Mouse (Mus musculus) C2C12 (cell line): Measurements from ENCODE around the gene Dsn1.

Source experiments
- CEBPB ChIP-seq: IDR thresholded peaks from one replicate; pipeline ENCODE4 v1.6.1; 2011; ENCODE audit warnings: low read depth, mild to moderate bottlenecking, control low read depth, moderate library complexity
- CTCF ChIP-seq: IDR thresholded peaks from one replicate; pipeline ENCODE4 v1.5.1; 2011; ENCODE audit not compliant: control insufficient read depth, insufficient read depth, insufficient read length
- FOSL1 ChIP-seq: IDR thresholded peaks from one replicate; pipeline ENCODE4 v1.8.0; 2011; ENCODE audit warnings: mild to moderate bottlenecking, low read length; ENCODE audit not compliant: poor library complexity, insufficient read depth, severe bottlenecking
- MAX ChIP-seq: IDR thresholded peaks from one replicate; pipeline ENCODE4 v1.6.1; 2011; ENCODE audit warnings: mild to moderate bottlenecking, control low read depth
- MYOD1 ChIP-seq: IDR thresholded peaks from one replicate; pipeline ENCODE4 v1.6.1; 2011; ENCODE audit warnings: low read depth; ENCODE audit not compliant: control insufficient read depth, insufficient read length
- MYOG ChIP-seq: IDR thresholded peaks from one replicate; pipeline ENCODE4 v1.6.1; 2011; ENCODE audit not compliant: control insufficient read depth, insufficient read length; ENCODE audit errors: extremely low read depth
- USF1 ChIP-seq: IDR thresholded peaks from one replicate; pipeline ENCODE4 v1.6.1; 2011; ENCODE audit warnings: low read depth, mild to moderate bottlenecking, control low read depth, moderate library complexity

- TF ChIP-seq CTCF (no peak), USF1 (no peak), MAX (no peak), MYOD1 (no peak), CEBPB (no peak), FOSL1 (no peak), MYOG (no peak)
These were observed 42.9 kb upstream of the Dsn1 start for GRCm38 (mm10) chr2:157049831-157050243.
